8 mouse cellular contexts compared by ENCODE assay signal in genomic region chr19:5691601-5692000, GRCm38 (mm10). TPM values are rescaled to one million over a fixed set of nuclear protein-coding genes. Genes with fewer than 3 reads are reported as not detected.
DNase-seq lines count a peak whose midpoint lies in the region; ATAC-seq and TF ChIP-seq lines count a peak whose summit lies in the region.

No protein-coding gene starts in this region.

- DNase-seq in heart, adult 18-20 months = no peak
- no peak for DNase-seq in limb, embryonic 11.5 days (ENCODE audit: low spot score)
- no peak for DNase-seq in layer of hippocampus, postnatal 36 days
- DNase-seq in left cerebral cortex, postnatal 10 days (ENCODE audit: extremely low spot score in 1 of 2, low spot score in 2 of 2) = no peak
- no peak for DNase-seq in kidney, postnatal 25 days

- no peak for TF ChIP-seq CTCF in embryonic fibroblast, embryonic 13.5 days (IDR thresholded peaks at IDR 0.05; ENCODE audit: borderline replicate concordance, insufficient read depth, low read length)

- peaks cover 64% of the 10 kb centered on the region for H3K4me1 ChIP-seq in heart, embryonic 12.5 days (replicated peaks)
- peaks cover 7% of the 10 kb centered on the region; the same call in 1 of the 2 replicates for H3K4me1 ChIP-seq in embryonic fibroblast, embryonic 13.5 days (ENCODE audit: control insufficient read depth, insufficient read depth, low read length)
- H3K4me1 ChIP-seq in limb, embryonic 11.5 days (ENCODE audit: control insufficient read depth, insufficient read depth, low read length) = peaks cover 43% of the 10 kb centered on the region
- peaks cover 36% of the 10 kb centered on the region for H3K4me1 ChIP-seq in midbrain, embryonic 16.5 days (ENCODE audit: control insufficient read depth, insufficient read depth, low read length)

- H3K4me3 ChIP-seq in heart, embryonic 12.5 days = peak overlapping the region; percentile 84
- peak overlapping the region; percentile 86 for H3K4me3 ChIP-seq in embryonic fibroblast, embryonic 13.5 days (ENCODE audit: insufficient read depth, low read length)
- H3K4me3 ChIP-seq in limb, embryonic 11.5 days (ENCODE audit: low read depth, low read length) = peak overlapping the region; percentile 96
- no peak overlapping the region for H3K4me3 ChIP-seq in midbrain, embryonic 16.5 days (ENCODE audit: low read depth, low read length)

- H3K4me2 ChIP-seq in heart, embryonic 12.5 days = peak overlapping the region; percentile 99
- peak overlapping the region; percentile 99 for H3K4me2 ChIP-seq in limb, embryonic 11.5 days (ENCODE audit: low read depth, severe bottlenecking)
- 0 out of 2 replicates have a peak overlapping the region, but pooled peaks have one; percentile 98 for H3K4me2 ChIP-seq in midbrain, embryonic 16.5 days (ENCODE audit: low read length)

- intact Hi-C loops in left cerebral cortex, postnatal 10 days (cut with DNase I) = loop anchor here (10.0 kb wide), 2 partner anchors 163 to 203 kb away; partner anchors contain the start of gene Tigd3

- no peaks in the 10 kb centered on the region; the same call in 1 of the 2 replicates for H3K27me3 ChIP-seq in heart, embryonic 12.5 days (replicated peaks)
- H3K27me3 ChIP-seq in limb, embryonic 11.5 days (ENCODE audit: control insufficient read depth, insufficient read depth, low read length) = no peaks in the 10 kb centered on the region
- H3K27me3 ChIP-seq in midbrain, embryonic 16.5 days (ENCODE audit: control insufficient read depth, insufficient read depth, low read depth, low read length) = 0 out of 2 replicates have a peak, but pooled peaks cover 2% of the 10 kb centered on the region

- peak overlapping the region; percentile 98 for H3K9ac ChIP-seq in heart, embryonic 12.5 days
- H3K9ac ChIP-seq in limb, embryonic 11.5 days (ENCODE audit: low read length) = peak overlapping the region; percentile 44
- 0 out of 2 replicates have a peak overlapping the region, but pooled peaks have one; percentile 62 for H3K9ac ChIP-seq in midbrain, embryonic 16.5 days (ENCODE audit: low read depth, low read length)

- 57% methylated on average over 5 of the region's 5 CpGs for WGBS in heart, embryonic 12.5 days
- 88% methylated on average over 5 of the region's 5 CpGs for WGBS in limb, embryonic 11.5 days
- 87% methylated on average over 5 of the region's 5 CpGs for WGBS in midbrain, embryonic 16.5 days

- no peak for TF ChIP-seq POLR2A in embryonic fibroblast, embryonic 13.5 days (IDR thresholded peaks at IDR 0.05; ENCODE audit: low read depth, low read length)

- peaks cover 60% of the 10 kb centered on the region for H3K36me3 ChIP-seq in heart, embryonic 12.5 days
- H3K36me3 ChIP-seq in limb, embryonic 11.5 days (ENCODE audit: control insufficient read depth, insufficient read depth, low read length) = peaks cover 18% of the 10 kb centered on the region
- H3K36me3 ChIP-seq in midbrain, embryonic 16.5 days (ENCODE audit: control insufficient read depth, insufficient read depth, low read length) = peaks cover 3% of the 10 kb centered on the region; the same call in 1 of the 2 replicates

- no peak for ATAC-seq in heart, embryonic 12.5 days (ENCODE audit: insufficient number of reproducible peaks, low FRiP score)
- ATAC-seq in limb, embryonic 11.5 days (ENCODE audit: insufficient number of reproducible peaks, low FRiP score, low TSS enrichment, low read depth) = no peak
- no peak for ATAC-seq in midbrain, embryonic 16.5 days

- no peaks in the 10 kb centered on the region for H3K9me3 ChIP-seq in heart, embryonic 12.5 days (replicated peaks)
- no peaks in the 10 kb centered on the region for H3K9me3 ChIP-seq in limb, embryonic 11.5 days (ENCODE audit: control insufficient read depth, low read length)
- no peaks in the 10 kb centered on the region for H3K9me3 ChIP-seq in midbrain, embryonic 16.5 days (replicated peaks; ENCODE audit: control insufficient read depth, low read length, poor library complexity, severe bottlenecking)

- peak overlapping the region; percentile 87 for H3K27ac ChIP-seq in heart, embryonic 12.5 days (ENCODE audit: poor library complexity, severe bottlenecking)
- H3K27ac ChIP-seq in embryonic fibroblast, embryonic 13.5 days (ENCODE audit: insufficient read depth, low read length) = no peak overlapping the region
- peak overlapping the region; percentile 10; the same call in 1 of the 2 replicates for H3K27ac ChIP-seq in limb, embryonic 11.5 days (replicated peaks; ENCODE audit: low read depth, low read length)
- peak overlapping the region; percentile 6; the same call in 1 of the 2 replicates for H3K27ac ChIP-seq in midbrain, embryonic 16.5 days (ENCODE audit: low read length)

RNA-seq across cellular contexts. Expression of gene Pcnx3, which starts 2.9 kb away (rescaled TPM):
- polyA plus RNA-seq in heart, embryonic 12.5 days (2016; fragmentation: Nextera tagmentation; extraction: Ambion mirVana) = 22.0 and 22.3 TPM in 2 replicates
- 10 to 100 TPM; 17.3 to 18.4 TPM for total RNA-seq in heart, adult 18-20 months (2021)
- polyA plus RNA-seq in embryonic fibroblast, embryonic 13.5 days (2011; ENCODE audit: insufficient read length, low read depth, missing spikeins) = 43.0 and 48.4 TPM in 2 replicates
- polyA plus RNA-seq in limb, embryonic 11.5 days (2014; fragmentation: Nextera tagmentation; extraction: Ambion mirVana) = 29.1 and 32.2 TPM in 2 replicates
- 23.9 and 25.3 TPM in 2 replicates for polyA plus RNA-seq in midbrain, embryonic 16.5 days (2015; fragmentation: Nextera tagmentation; extraction: Ambion mirVana)
- 10 to 100 TPM; 61.9 to 68.5 TPM for total RNA-seq in layer of hippocampus, postnatal 36 days (2021)
- total RNA-seq in left cerebral cortex, postnatal 10 days (2021) = 10 to 100 TPM; 69.0 to 82.7 TPM

RNA-seq across cellular contexts. Expression of gene Map3k11, which starts 3.1 kb away (rescaled TPM):
- 30.6 and 32.8 TPM in 2 replicates for polyA plus RNA-seq in heart, embryonic 12.5 days (2016; fragmentation: Nextera tagmentation; extraction: Ambion mirVana)
- total RNA-seq in heart, adult 18-20 months (2021) = 10 to 100 TPM; 21.5 to 25.2 TPM
- 9.3 and 14.2 TPM in 2 replicates for polyA plus RNA-seq in embryonic fibroblast, embryonic 13.5 days (2011; ENCODE audit: insufficient read length, low read depth, missing spikeins)
- 14.9 and 17.4 TPM in 2 replicates for polyA plus RNA-seq in limb, embryonic 11.5 days (2014; fragmentation: Nextera tagmentation; extraction: Ambion mirVana)
- polyA plus RNA-seq in midbrain, embryonic 16.5 days (2015; fragmentation: Nextera tagmentation; extraction: Ambion mirVana) = 9.5 and 12.9 TPM in 2 replicates
- 10 to 100 TPM; 17.8 to 18.6 TPM for total RNA-seq in layer of hippocampus, postnatal 36 days (2021)
- 10 to 100 TPM; 11.9 to 14.3 TPM for total RNA-seq in left cerebral cortex, postnatal 10 days (2021)

RNA-seq across cellular contexts. Expression of gene Kcnk7, which starts 12.6 kb away (rescaled TPM):
- polyA plus RNA-seq in heart, embryonic 12.5 days (2016; fragmentation: Nextera tagmentation; extraction: Ambion mirVana) = 0.17 TPM in 1 of 2 replicates, not detected in the other
- total RNA-seq in heart, adult 18-20 months (2021) = not detected
- polyA plus RNA-seq in embryonic fibroblast, embryonic 13.5 days (2011; ENCODE audit: insufficient read length, low read depth, missing spikeins) = not detected in 2 replicates
- polyA plus RNA-seq in limb, embryonic 11.5 days (2014; fragmentation: Nextera tagmentation; extraction: Ambion mirVana) = not detected in 2 replicates
- polyA plus RNA-seq in midbrain, embryonic 16.5 days (2015; fragmentation: Nextera tagmentation; extraction: Ambion mirVana) = 0.15 TPM in 1 of 2 replicates, not detected in the other
- not detected for total RNA-seq in layer of hippocampus, postnatal 36 days (2021)
- not detected for total RNA-seq in left cerebral cortex, postnatal 10 days (2021)

RNA-seq across cellular contexts. Expression of gene Sipa1, which starts 28.1 kb away (rescaled TPM):
- 25.5 and 28.1 TPM in 2 replicates for polyA plus RNA-seq in heart, embryonic 12.5 days (2016; fragmentation: Nextera tagmentation; extraction: Ambion mirVana)
- 10 to 100 TPM; 20.3 to 24.1 TPM for total RNA-seq in heart, adult 18-20 months (2021)
- polyA plus RNA-seq in embryonic fibroblast, embryonic 13.5 days (2011; ENCODE audit: insufficient read length, low read depth, missing spikeins) = 16.7 and 19.1 TPM in 2 replicates
- 19.0 and 19.4 TPM in 2 replicates for polyA plus RNA-seq in limb, embryonic 11.5 days (2014; fragmentation: Nextera tagmentation; extraction: Ambion mirVana)
- 17.5 and 17.7 TPM in 2 replicates for polyA plus RNA-seq in midbrain, embryonic 16.5 days (2015; fragmentation: Nextera tagmentation; extraction: Ambion mirVana)
- 10 to 100 TPM; 16.6 to 18.0 TPM for total RNA-seq in layer of hippocampus, postnatal 36 days (2021)
- 10 to 100 TPM; 24.6 to 26.5 TPM for total RNA-seq in left cerebral cortex, postnatal 10 days (2021)

RNA-seq across cellular contexts. Expression of gene Ehbp1l1, which starts 34.5 kb away (rescaled TPM):
- 121 and 123 TPM in 2 replicates for polyA plus RNA-seq in heart, embryonic 12.5 days (2016; fragmentation: Nextera tagmentation; extraction: Ambion mirVana)
- 100 to 1,000 TPM; 134 to 144 TPM for total RNA-seq in heart, adult 18-20 months (2021)
- polyA plus RNA-seq in embryonic fibroblast, embryonic 13.5 days (2011; ENCODE audit: insufficient read length, low read depth, missing spikeins) = 62.8 and 86.1 TPM in 2 replicates
- polyA plus RNA-seq in limb, embryonic 11.5 days (2014; fragmentation: Nextera tagmentation; extraction: Ambion mirVana) = 5.8 and 6.1 TPM in 2 replicates
- polyA plus RNA-seq in midbrain, embryonic 16.5 days (2015; fragmentation: Nextera tagmentation; extraction: Ambion mirVana) = 31.3 and 38.6 TPM in 2 replicates
- 10 to 100 TPM; 13.7 to 14.2 TPM for total RNA-seq in layer of hippocampus, postnatal 36 days (2021)
- 10 to 100 TPM; 50.4 to 52.0 TPM for total RNA-seq in left cerebral cortex, postnatal 10 days (2021)

Comparison
In these comparisons a context has a peak if more than half of its experiments do, and no peak if none do; other contexts are left out.
1. H3K9ac ChIP-seq: peak in every context shown above with its lines; median percentile 98 in heart, embryonic 12.5 days; 62 in midbrain, embryonic 16.5 days; 44 in limb, embryonic 11.5 days.